In the genomic region with DNA sequence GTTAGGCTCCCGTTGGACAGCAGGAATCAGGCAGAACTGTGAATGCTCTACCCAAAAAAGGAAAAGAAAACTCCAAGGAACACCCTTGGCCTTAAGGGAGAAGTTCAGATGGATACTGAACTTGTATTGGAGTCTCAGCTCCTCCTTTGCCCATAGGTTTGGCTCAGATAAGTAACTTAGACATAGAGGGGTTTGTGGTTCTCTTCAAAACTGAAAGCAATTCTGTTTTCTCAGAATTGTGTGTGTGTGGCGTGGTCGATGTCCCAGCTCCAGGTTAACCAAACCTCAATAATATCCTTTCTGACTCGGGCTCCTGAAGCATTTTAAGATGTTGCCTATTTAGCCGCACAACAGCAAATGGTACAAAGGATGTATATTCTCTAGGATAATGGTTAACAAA, we compare ENCODE assay signal across 21 mouse cellular contexts. TPM values are rescaled to one million over a fixed set of nuclear protein-coding genes. Genes with fewer than 3 reads are reported as not detected.
"Had no signal": no experiment of that assay in that cellular context is flagged by ENCODE, and none has a peak within 500 bp of the region (broad histone marks: within the 10 kb centered on the region; RNA-seq: fewer than 3 reads in every experiment).

No protein-coding gene starts in this region.

- H3K9me3 ChIP-seq: limb, embryonic 10.5 days; limb, embryonic 13.5 days; liver, embryonic 12.5 days; liver, embryonic 15.5 days; lung, embryonic 15.5 days; midbrain, embryonic 12.5 days; midbrain, embryonic 15.5 days; neural tube, embryonic 13.5 days had no signal

- ATAC-seq: liver, embryonic 12.5 days; midbrain, embryonic 15.5 days had no signal

- H3K27me3 ChIP-seq: limb, embryonic 13.5 days; lung, embryonic 15.5 days; midbrain, embryonic 12.5 days; neural tube, embryonic 13.5 days had no signal

- H3K4me3 ChIP-seq: limb, embryonic 10.5 days; limb, embryonic 13.5 days; liver, embryonic 12.5 days; liver, embryonic 15.5 days; lung, embryonic 15.5 days; midbrain, embryonic 12.5 days; midbrain, embryonic 15.5 days; neural tube, embryonic 13.5 days had no signal

- DNase-seq: kidney, adult 18-20 months; kidney, adult 9 months; kidney, postnatal 14 days; kidney, postnatal 4 days; liver; lung, adult 18-20 months; lung, postnatal 10 days; retina, postnatal 1 day; right cerebral cortex, postnatal 25 days; thymus, postnatal 25 days had no signal

- H3K36me3 ChIP-seq: limb, embryonic 10.5 days; limb, embryonic 13.5 days; liver, embryonic 12.5 days; liver, embryonic 15.5 days; lung, embryonic 15.5 days; midbrain, embryonic 12.5 days; midbrain, embryonic 15.5 days; neural tube, embryonic 13.5 days had no signal

- H3K4me2 ChIP-seq: limb, embryonic 13.5 days; liver, embryonic 12.5 days; liver, embryonic 15.5 days; lung, embryonic 15.5 days; midbrain, embryonic 12.5 days; midbrain, embryonic 15.5 days; neural tube, embryonic 13.5 days had no signal

- H3K9ac ChIP-seq: limb, embryonic 13.5 days; liver, embryonic 12.5 days; liver, embryonic 15.5 days; lung, embryonic 15.5 days; midbrain, embryonic 12.5 days; midbrain, embryonic 15.5 days; neural tube, embryonic 13.5 days had no signal

- H3K27ac ChIP-seq: limb, embryonic 10.5 days; limb, embryonic 13.5 days; liver, embryonic 12.5 days; liver, embryonic 15.5 days; lung, embryonic 15.5 days; macrophage; midbrain, embryonic 12.5 days; midbrain, embryonic 15.5 days; neural tube, embryonic 13.5 days had no signal

- H3K4me1 ChIP-seq: lung, embryonic 15.5 days had no signal

RNA-seq across cellular contexts. Expression of gene Enthd1, which starts 25.7 kb away (rescaled TPM):
- polyA plus RNA-seq: kidney, embryonic 16.5 days; limb, embryonic 10.5 days; limb, embryonic 13.5 days; liver, embryonic 12.5 days; liver, embryonic 15.5 days; lung, embryonic 15.5 days; macrophage; midbrain, embryonic 12.5 days; midbrain, embryonic 15.5 days; neural tube, embryonic 13.5 days; stomach, embryonic 16.5 days had no signal
